Mouse (Mus musculus): ENCODE results near the gene Zbtb18. TPM values are rescaled to one million over a fixed set of nuclear protein-coding genes. Genes with fewer than 3 reads are reported as not detected.

Zbtb18 gene
- polyA plus RNA-seq, 1 experiment from 2014 or later: 2.1 TPM

GRCm38 (mm10) chr1:177494913-177495542 is 52.9 kb downstream of the Zbtb18 start:
- Histone ChIP-seq H3K27ac (replicated peaks) (no peak overlapping the region), H3K4me3 (no peak overlapping the region), H3K9me3 (no peaks in the 10 kb centered on the region), H3K27me3 (replicated peaks; ENCODE audit: low read depth, poor library complexity, severe bottlenecking) (no peaks in the 10 kb centered on the region), H3K36me3 (replicated peaks) (no peaks in the 10 kb centered on the region), H3K4me1 (peaks cover 7% of the 10 kb centered on the region; the same call in 1 of the 2 replicates)
- WGBS: 71% methylated on average over 9 of the region's 9 CpGs
- no peak for DNase-seq (ENCODE audit: low spot score)

Other genes starting within 250 kb of the Zbtb18 start
- 9.7 and 10.2 TPM in 2 replicates for gene Akt3, start 184.1 kb upstream of the Zbtb18 start, polyA plus RNA-seq (2016; fragmentation: Nextera tagmentation; extraction: Ambion mirVana)

Measured in embryonic facial prominence, embryonic 10.5 days (tissue).